In the genomic region with DNA sequence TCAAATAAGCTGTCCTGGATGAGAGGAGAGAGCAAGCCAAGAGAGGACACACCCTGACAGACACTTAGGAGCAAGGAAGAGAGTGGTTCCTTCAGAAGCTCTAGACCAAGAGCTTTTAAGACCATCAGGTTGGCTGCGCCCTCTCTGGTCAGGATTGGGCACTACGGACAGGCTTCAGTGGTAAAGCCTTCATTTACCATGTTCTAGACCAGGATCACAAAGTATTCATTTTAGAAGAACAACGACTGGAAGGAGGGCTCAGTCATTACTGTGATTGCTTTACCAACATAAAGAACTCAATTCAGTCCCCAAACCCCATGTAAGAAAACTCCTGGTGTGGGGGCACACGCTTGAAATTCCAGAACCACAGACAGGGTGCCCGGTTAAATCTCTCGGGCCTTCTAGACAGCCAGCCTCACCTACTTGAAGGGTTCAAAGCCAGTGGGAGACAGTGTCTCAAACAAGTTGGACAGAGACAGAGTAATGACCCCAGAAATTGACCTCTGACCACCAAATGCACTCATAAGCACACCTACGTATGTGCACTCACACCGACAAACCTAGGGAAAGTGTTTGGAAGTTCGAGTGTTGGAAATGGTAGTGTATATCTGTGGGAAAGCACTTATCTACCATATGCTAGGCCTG, we compare ENCODE assay signal across 8 mouse cellular contexts. TPM values are rescaled to one million over a fixed set of nuclear protein-coding genes. Genes with fewer than 3 reads are reported as not detected.
DNase-seq lines count a peak whose midpoint lies in the region; ATAC-seq and TF ChIP-seq lines count a peak whose summit lies in the region.

No protein-coding gene starts in this region.

- no peaks in the 10 kb centered on the region for H3K9me3 ChIP-seq in hindbrain, embryonic 10.5 days
- H3K9me3 ChIP-seq in hindbrain, embryonic 13.5 days, result no peaks in the 10 kb centered on the region
- H3K9me3 ChIP-seq in forebrain, embryonic 11.5 days (ENCODE audit: control insufficient read depth, low read length), result no peaks in the 10 kb centered on the region
- H3K9me3 ChIP-seq in kidney, embryonic 16.5 days (ENCODE audit: low read length), result no peaks in the 10 kb centered on the region
- H3K9me3 ChIP-seq in midbrain, embryonic 16.5 days (replicated peaks; ENCODE audit: control insufficient read depth, low read length, poor library complexity, severe bottlenecking), result no peaks in the 10 kb centered on the region

- peak; percentile 44 for DNase-seq in hindbrain, embryonic 10.5 days (ENCODE audit: low spot score)
- peak; percentile 60 for DNase-seq in forebrain, embryonic 11.5 days (ENCODE audit: low spot score)
- no peak for DNase-seq in urinary bladder, adult 2 months (ENCODE audit: low spot score)
- DNase-seq in right cerebral cortex, postnatal 25 days, result no peak

- H3K9ac ChIP-seq in hindbrain, embryonic 13.5 days, result no peak overlapping the region
- H3K9ac ChIP-seq in forebrain, embryonic 11.5 days (ENCODE audit: low read length), result no peak overlapping the region
- H3K9ac ChIP-seq in kidney, embryonic 16.5 days (replicated peaks; ENCODE audit: low read length), result no peak overlapping the region
- H3K9ac ChIP-seq in midbrain, embryonic 16.5 days (ENCODE audit: low read depth, low read length), result no peak overlapping the region

- no peak overlapping the region for H3K4me3 ChIP-seq in hindbrain, embryonic 10.5 days
- H3K4me3 ChIP-seq in hindbrain, embryonic 13.5 days, result no peak overlapping the region; the same call in 1 of the 2 replicates
- no peak overlapping the region for H3K4me3 ChIP-seq in bone marrow, adult 2 months (replicated peaks; ENCODE audit: control insufficient read depth, low read depth, low read length)
- no peak overlapping the region for H3K4me3 ChIP-seq in forebrain, embryonic 11.5 days (ENCODE audit: low read depth, low read length)
- H3K4me3 ChIP-seq in kidney, embryonic 16.5 days (ENCODE audit: low read length), result peak overlapping the region; percentile 74; the same call in 1 of the 2 replicates
- no peak overlapping the region for H3K4me3 ChIP-seq in midbrain, embryonic 16.5 days (ENCODE audit: low read depth, low read length)

- WGBS in hindbrain, embryonic 10.5 days, result 74% methylated on average over 9 of the region's 9 CpGs
- WGBS in hindbrain, embryonic 13.5 days, result 75% methylated on average over 9 of the region's 9 CpGs
- WGBS in bone marrow, adult 2 months, result 79% methylated on average over 9 of the region's 9 CpGs
- WGBS in forebrain, embryonic 11.5 days, result 72% methylated on average over 9 of the region's 9 CpGs
- 75% methylated on average over 9 of the region's 9 CpGs for WGBS in kidney, embryonic 16.5 days
- 76% methylated on average over 9 of the region's 9 CpGs for WGBS in midbrain, embryonic 16.5 days

- H3K4me2 ChIP-seq in hindbrain, embryonic 13.5 days, result no peak overlapping the region
- H3K4me2 ChIP-seq in forebrain, embryonic 11.5 days (ENCODE audit: low read depth, low read length, severe bottlenecking), result no peak overlapping the region; the same call in 1 of the 2 replicates
- H3K4me2 ChIP-seq in kidney, embryonic 16.5 days (replicated peaks; ENCODE audit: low read depth, low read length), result peak overlapping the region; percentile 85; the same call in 1 of the 2 replicates
- H3K4me2 ChIP-seq in midbrain, embryonic 16.5 days (ENCODE audit: low read length), result no peak overlapping the region; the same call in 1 of the 2 replicates

- no peaks in the 10 kb centered on the region for H3K27me3 ChIP-seq in hindbrain, embryonic 10.5 days (ENCODE audit: insufficient read depth, poor library complexity, severe bottlenecking)
- H3K27me3 ChIP-seq in hindbrain, embryonic 13.5 days, result no peaks in the 10 kb centered on the region
- no peaks in the 10 kb centered on the region for H3K27me3 ChIP-seq in forebrain, embryonic 11.5 days (ENCODE audit: control insufficient read depth, insufficient read depth, low read length)
- H3K27me3 ChIP-seq in kidney, embryonic 16.5 days (ENCODE audit: insufficient read depth, low read length), result no peaks in the 10 kb centered on the region
- no peaks in the 10 kb centered on the region for H3K27me3 ChIP-seq in midbrain, embryonic 16.5 days (ENCODE audit: control insufficient read depth, insufficient read depth, low read depth, low read length)

- peaks cover 20% of the 10 kb centered on the region for H3K36me3 ChIP-seq in hindbrain, embryonic 10.5 days
- peaks cover 19% of the 10 kb centered on the region for H3K36me3 ChIP-seq in hindbrain, embryonic 13.5 days
- no peaks in the 10 kb centered on the region; the same call in 1 of the 2 replicates for H3K36me3 ChIP-seq in forebrain, embryonic 11.5 days (ENCODE audit: control insufficient read depth, insufficient read depth, low read length)
- H3K36me3 ChIP-seq in kidney, embryonic 16.5 days (ENCODE audit: insufficient read depth, low read length), result peaks cover 16% of the 10 kb centered on the region
- peaks cover 2% of the 10 kb centered on the region; the same call in 1 of the 2 replicates for H3K36me3 ChIP-seq in midbrain, embryonic 16.5 days (ENCODE audit: control insufficient read depth, insufficient read depth, low read length)

- no peak overlapping the region for H3K27ac ChIP-seq in hindbrain, embryonic 10.5 days
- H3K27ac ChIP-seq in hindbrain, embryonic 13.5 days, result no peak overlapping the region
- no peak overlapping the region for H3K27ac ChIP-seq in bone marrow, adult 2 months (ENCODE audit: control insufficient read depth, insufficient read depth, low read depth, low read length, poor library complexity)
- no peak overlapping the region for H3K27ac ChIP-seq in forebrain, embryonic 11.5 days (ENCODE audit: low read depth, low read length)
- no peak overlapping the region for H3K27ac ChIP-seq in kidney, embryonic 16.5 days (ENCODE audit: low read length)
- no peak overlapping the region for H3K27ac ChIP-seq in midbrain, embryonic 16.5 days (ENCODE audit: low read length)

- peak; percentile 61 for TF ChIP-seq CTCF in bone marrow, adult 2 months (IDR thresholded peaks at IDR 0.05; ENCODE audit: control insufficient read depth, insufficient read depth, low read length)

- no peak; the same call in 1 of the 2 replicates for ATAC-seq in hindbrain, embryonic 13.5 days (ENCODE audit: low FRiP score)
- peak; percentile 45; the same call in 1 of the 2 replicates for ATAC-seq in forebrain, embryonic 11.5 days (replicated peaks; ENCODE audit: low FRiP score)
- peak; percentile 5; the same call in 1 of the 2 replicates for ATAC-seq in kidney, embryonic 16.5 days (ENCODE audit: low FRiP score, low TSS enrichment)
- ATAC-seq in midbrain, embryonic 16.5 days, result peak; percentile 8; the same call in 1 of the 2 replicates

- no peak for TF ChIP-seq POLR2A in bone marrow, adult 2 months (IDR thresholded peaks at IDR 0.05; ENCODE audit: borderline replicate concordance, control insufficient read depth, low read depth, low read length)

- H3K4me1 ChIP-seq in hindbrain, embryonic 10.5 days (replicated peaks), result peaks cover 23% of the 10 kb centered on the region
- peaks cover 26% of the 10 kb centered on the region for H3K4me1 ChIP-seq in hindbrain, embryonic 13.5 days (replicated peaks)
- H3K4me1 ChIP-seq in bone marrow, adult 2 months (ENCODE audit: control insufficient read depth, insufficient read depth, low read length), result peaks cover 3% of the 10 kb centered on the region; the same call in 1 of the 2 replicates
- 0 out of 2 replicates have a peak, but pooled peaks cover 4% of the 10 kb centered on the region for H3K4me1 ChIP-seq in forebrain, embryonic 11.5 days (replicated peaks; ENCODE audit: control insufficient read depth, insufficient read depth, low read length)
- H3K4me1 ChIP-seq in kidney, embryonic 16.5 days (ENCODE audit: insufficient read depth, low read length), result peaks cover 18% of the 10 kb centered on the region
- H3K4me1 ChIP-seq in midbrain, embryonic 16.5 days (ENCODE audit: control insufficient read depth, insufficient read depth, low read length), result peaks cover 12% of the 10 kb centered on the region

RNA-seq across cellular contexts. Expression of a gene that starts 0.6 kb away (rescaled TPM):
- 359 and 398 TPM in 2 replicates for polyA plus RNA-seq in hindbrain, embryonic 10.5 days (2016; fragmentation: Nextera tagmentation; extraction: Ambion mirVana)
- polyA plus RNA-seq in hindbrain, embryonic 13.5 days (2015; fragmentation: Nextera tagmentation; extraction: Ambion mirVana), result 375 and 381 TPM in 2 replicates
- polyA plus RNA-seq in bone marrow, adult 2 months (2011; ENCODE audit: insufficient read depth, insufficient read length, low replicate concordance, missing spikeins), result 240 and 480 TPM in 2 replicates
- polyA plus RNA-seq in forebrain, embryonic 11.5 days (2014; fragmentation: Nextera tagmentation; extraction: Ambion mirVana), result 333 and 339 TPM in 2 replicates
- polyA plus RNA-seq in kidney, embryonic 16.5 days (2015; fragmentation: Nextera tagmentation; extraction: Ambion mirVana), result 356 and 362 TPM in 2 replicates
- polyA plus RNA-seq in midbrain, embryonic 16.5 days (2015; fragmentation: Nextera tagmentation; extraction: Ambion mirVana), result 320 and 338 TPM in 2 replicates
- 241 and 263 TPM in 2 replicates for polyA plus RNA-seq in urinary bladder, adult 2 months (2012; rRNA removed)

RNA-seq across cellular contexts. Expression of a gene that starts 30.3 kb away (rescaled TPM):
- 0.10 and 0.16 TPM in 2 replicates for polyA plus RNA-seq in hindbrain, embryonic 10.5 days (2016; fragmentation: Nextera tagmentation; extraction: Ambion mirVana)
- 0.05 and 0.09 TPM in 2 replicates for polyA plus RNA-seq in hindbrain, embryonic 13.5 days (2015; fragmentation: Nextera tagmentation; extraction: Ambion mirVana)
- polyA plus RNA-seq in bone marrow, adult 2 months (2011; ENCODE audit: insufficient read depth, insufficient read length, low replicate concordance, missing spikeins), result not detected in 2 replicates
- polyA plus RNA-seq in forebrain, embryonic 11.5 days (2014; fragmentation: Nextera tagmentation; extraction: Ambion mirVana), result not detected in 2 replicates
- polyA plus RNA-seq in kidney, embryonic 16.5 days (2015; fragmentation: Nextera tagmentation; extraction: Ambion mirVana), result not detected in 2 replicates
- 0.07 TPM in 1 of 2 replicates, not detected in the other for polyA plus RNA-seq in midbrain, embryonic 16.5 days (2015; fragmentation: Nextera tagmentation; extraction: Ambion mirVana)
- polyA plus RNA-seq in urinary bladder, adult 2 months (2012; rRNA removed), result not detected in 2 replicates

RNA-seq across cellular contexts. Expression of a gene that starts 41.9 kb away (rescaled TPM):
- polyA plus RNA-seq in hindbrain, embryonic 10.5 days (2016; fragmentation: Nextera tagmentation; extraction: Ambion mirVana), result 714 and 783 TPM in 2 replicates
- polyA plus RNA-seq in hindbrain, embryonic 13.5 days (2015; fragmentation: Nextera tagmentation; extraction: Ambion mirVana), result 998 and 1,025 TPM in 2 replicates
- 136 and 233 TPM in 2 replicates for polyA plus RNA-seq in bone marrow, adult 2 months (2011; ENCODE audit: insufficient read depth, insufficient read length, low replicate concordance, missing spikeins)
- polyA plus RNA-seq in forebrain, embryonic 11.5 days (2014; fragmentation: Nextera tagmentation; extraction: Ambion mirVana), result 550 and 611 TPM in 2 replicates
- polyA plus RNA-seq in kidney, embryonic 16.5 days (2015; fragmentation: Nextera tagmentation; extraction: Ambion mirVana), result 631 and 669 TPM in 2 replicates
- 1,093 and 1,247 TPM in 2 replicates for polyA plus RNA-seq in midbrain, embryonic 16.5 days (2015; fragmentation: Nextera tagmentation; extraction: Ambion mirVana)
- 298 and 313 TPM in 2 replicates for polyA plus RNA-seq in urinary bladder, adult 2 months (2012; rRNA removed)

RNA-seq across cellular contexts. Expression of a gene that starts 42.1 kb away (rescaled TPM):
- polyA plus RNA-seq in hindbrain, embryonic 10.5 days (2016; fragmentation: Nextera tagmentation; extraction: Ambion mirVana), result 71.9 and 84.2 TPM in 2 replicates
- polyA plus RNA-seq in hindbrain, embryonic 13.5 days (2015; fragmentation: Nextera tagmentation; extraction: Ambion mirVana), result 54.1 and 54.2 TPM in 2 replicates
- polyA plus RNA-seq in bone marrow, adult 2 months (2011; ENCODE audit: insufficient read depth, insufficient read length, low replicate concordance, missing spikeins), result 23.8 and 23.9 TPM in 2 replicates
- polyA plus RNA-seq in forebrain, embryonic 11.5 days (2014; fragmentation: Nextera tagmentation; extraction: Ambion mirVana), result 73.8 and 78.5 TPM in 2 replicates
- polyA plus RNA-seq in kidney, embryonic 16.5 days (2015; fragmentation: Nextera tagmentation; extraction: Ambion mirVana), result 67.5 and 68.0 TPM in 2 replicates
- 60.2 and 60.8 TPM in 2 replicates for polyA plus RNA-seq in midbrain, embryonic 16.5 days (2015; fragmentation: Nextera tagmentation; extraction: Ambion mirVana)
- 30.7 and 36.8 TPM in 2 replicates for polyA plus RNA-seq in urinary bladder, adult 2 months (2012; rRNA removed)

Comparison
In these comparisons a context has a peak if more than half of its experiments do, and no peak if none do; other contexts are left out.
1. DNase-seq: peak in hindbrain, embryonic 10.5 days (single experiment) and forebrain, embryonic 11.5 days (single experiment); none in urinary bladder, adult 2 months (single experiment) and right cerebral cortex, postnatal 25 days (single experiment).